Mouse (Mus musculus): ENCODE measurements around the gene Yy1. TPM values are rescaled to one million over a fixed set of nuclear protein-coding genes. Genes with fewer than 3 reads are reported as not detected.

The Yy1 gene
- 13.5 and 14.1 TPM in 2 replicates for polyA plus RNA-seq (2015; fragmentation: Nextera tagmentation; extraction: Ambion mirVana)

GRCm38 (mm10) chr12:108792546-108793452 is at the start of gene Yy1:
Gene Yy1, plus strand, starts transcription at chr12:108792973.
- H3K4me1 ChIP-seq (replicated peaks): peaks cover 42% of the 10 kb centered on the region
- ATAC-seq (ENCODE audit: low FRiP score): peak; percentile 92
- peak within 1 kb of the TSS; percentile 99 for H3K27ac ChIP-seq
- peak within 1 kb of the TSS; percentile 68 for H3K4me2 ChIP-seq
- WGBS: under 1% methylated on average over 86 of the region's 127 CpGs
- no peaks in the 10 kb centered on the region for H3K27me3 ChIP-seq
- peak within 1 kb of the TSS; percentile 99 for H3K4me3 ChIP-seq
- peak within 1 kb of the TSS; percentile 95 for H3K9ac ChIP-seq
- H3K36me3 ChIP-seq: no peaks in the 10 kb centered on the region
- H3K9me3 ChIP-seq: no peaks in the 10 kb centered on the region

GRCm38 (mm10) chr12:108745990-108746389 is 46.8 kb upstream of the Yy1 start:
- H3K4me2 ChIP-seq: no peak overlapping the region
- H3K9me3 ChIP-seq: no peaks in the 10 kb centered on the region
- no peaks in the 10 kb centered on the region for H3K27me3 ChIP-seq
- H3K4me1 ChIP-seq (replicated peaks): no peaks in the 10 kb centered on the region
- H3K9ac ChIP-seq: no peak overlapping the region
- ATAC-seq (ENCODE audit: low FRiP score): no peak
- no peaks in the 10 kb centered on the region for H3K36me3 ChIP-seq
- H3K27ac ChIP-seq: no peak overlapping the region
- H3K4me3 ChIP-seq: no peak overlapping the region

- no peak for ATAC-seq (ENCODE audit: low FRiP score)
These were observed 43.8 kb upstream of the Yy1 start for GRCm38 (mm10) chr12:108749019-108749418.

GRCm38 (mm10) chr12:108749454-108749853 is 43.3 kb upstream of the Yy1 start:
- H3K27ac ChIP-seq: no peak overlapping the region
- H3K9me3 ChIP-seq: no peaks in the 10 kb centered on the region
- H3K4me2 ChIP-seq: no peak overlapping the region
- H3K4me3 ChIP-seq: no peak overlapping the region
- no peak overlapping the region for H3K9ac ChIP-seq
- H3K27me3 ChIP-seq: 0 out of 2 replicates have a peak, but pooled peaks cover 3% of the 10 kb centered on the region
- H3K36me3 ChIP-seq: no peaks in the 10 kb centered on the region
- 89% methylated on average over 9 of the region's 9 CpGs for WGBS
- ATAC-seq (ENCODE audit: low FRiP score): no peak
- H3K4me1 ChIP-seq (replicated peaks): no peaks in the 10 kb centered on the region

More at GRCm38 (mm10) chr12:108749019-108749418, 43.8 kb upstream of the Yy1 start:
- no peaks in the 10 kb centered on the region for H3K36me3 ChIP-seq
- WGBS: 76% methylated on average over 6 of the region's 6 CpGs
- no peak overlapping the region for H3K4me3 ChIP-seq
- H3K9me3 ChIP-seq: no peaks in the 10 kb centered on the region
- H3K27ac ChIP-seq: no peak overlapping the region
- no peak overlapping the region for H3K9ac ChIP-seq
- H3K4me1 ChIP-seq (replicated peaks): no peaks in the 10 kb centered on the region
- 0 out of 2 replicates have a peak, but pooled peaks cover 3% of the 10 kb centered on the region for H3K27me3 ChIP-seq
- no peak overlapping the region for H3K4me2 ChIP-seq

GRCm38 (mm10) chr12:108750226-108750625 is 42.5 kb upstream of the Yy1 start:
- Histone ChIP-seq H3K27me3 (0 out of 2 replicates have a peak, but pooled peaks cover 3% of the 10 kb centered on the region), H3K4me3 (no peak overlapping the region), H3K36me3 (no peaks in the 10 kb centered on the region), H3K4me2 (no peak overlapping the region), H3K27ac (no peak overlapping the region), H3K4me1 (replicated peaks) (no peaks in the 10 kb centered on the region), H3K9ac (no peak overlapping the region), H3K9me3 (no peaks in the 10 kb centered on the region)
- no peak for ATAC-seq (ENCODE audit: low FRiP score)
- WGBS: 77% methylated on average over 3 of the region's 3 CpGs

DNA sequence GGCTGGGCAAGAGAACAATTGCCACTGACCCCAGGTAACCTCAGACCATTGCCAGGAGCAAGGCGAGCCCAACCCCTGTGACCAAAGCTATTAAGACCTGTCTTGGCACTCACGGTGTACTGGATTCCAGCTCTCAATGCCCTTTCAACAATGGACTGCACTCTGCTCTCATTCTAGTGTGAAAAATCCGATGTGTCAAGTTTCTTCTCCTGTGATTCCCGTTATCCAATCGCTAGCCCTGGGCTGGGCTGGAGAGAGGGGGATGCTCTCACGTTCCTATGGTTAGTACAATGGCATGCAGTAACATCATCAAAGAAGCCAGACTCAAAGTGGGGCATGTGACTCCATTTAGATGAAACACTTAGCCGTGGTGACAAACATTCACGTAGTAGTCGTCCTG is 41.0 kb upstream of the Yy1 start:
- 0 out of 2 replicates have a peak, but pooled peaks cover 3% of the 10 kb centered on the region for H3K27me3 ChIP-seq
- no peak overlapping the region for H3K9ac ChIP-seq
- H3K36me3 ChIP-seq: no peaks in the 10 kb centered on the region
- no peaks in the 10 kb centered on the region for H3K9me3 ChIP-seq
- no peak overlapping the region for H3K27ac ChIP-seq
- H3K4me3 ChIP-seq: no peak overlapping the region
- H3K4me1 ChIP-seq (replicated peaks): no peaks in the 10 kb centered on the region
- WGBS: 43% methylated on average over 9 of the region's 9 CpGs
- no peak for ATAC-seq (ENCODE audit: low FRiP score)
- no peak overlapping the region for H3K4me2 ChIP-seq

GRCm38 (mm10) chr12:108755141-108755540 is 37.6 kb upstream of the Yy1 start:
- Histone ChIP-seq H3K36me3 (no peaks in the 10 kb centered on the region), H3K9ac (no peak overlapping the region), H3K4me1 (replicated peaks) (peaks cover 8% of the 10 kb centered on the region), H3K27ac (no peak overlapping the region), H3K27me3 (0 out of 2 replicates have a peak, but pooled peaks cover 3% of the 10 kb centered on the region), H3K4me2 (no peak overlapping the region), H3K9me3 (no peaks in the 10 kb centered on the region), H3K4me3 (no peak overlapping the region)
- 86% methylated on average over 21 of the region's 21 CpGs for WGBS
- ATAC-seq (ENCODE audit: low FRiP score): no peak

GRCm38 (mm10) chr12:108756611-108757010 is 36.2 kb upstream of the Yy1 start:
- WGBS: 92% methylated on average over 10 of the region's 10 CpGs

GRCm38 (mm10) chr12:108757717-108758257 is 35.0 kb upstream of the Yy1 start:
- WGBS: under 1% methylated on average over 41 of the region's 41 CpGs
- peak overlapping the region; percentile 76 for H3K9ac ChIP-seq
- peak; percentile 96 for ATAC-seq (ENCODE audit: low FRiP score)

More at GRCm38 (mm10) chr12:108756611-108757010, 36.2 kb upstream of the Yy1 start:
- Histone ChIP-seq H3K9ac (no peak overlapping the region), H3K4me3 (no peak overlapping the region), H3K36me3 (no peaks in the 10 kb centered on the region), H3K4me2 (no peak overlapping the region), H3K9me3 (no peaks in the 10 kb centered on the region), H3K27me3 (0 out of 2 replicates have a peak, but pooled peaks cover 1% of the 10 kb centered on the region), H3K4me1 (replicated peaks) (peaks cover 8% of the 10 kb centered on the region), H3K27ac (no peak overlapping the region)
- no peak for ATAC-seq (ENCODE audit: low FRiP score)

GRCm38 (mm10) chr12:108758273-108758672 is 34.5 kb upstream of the Yy1 start:
- no peak; the same call in 1 of the 2 replicates for ATAC-seq (ENCODE audit: low FRiP score)

More at GRCm38 (mm10) chr12:108757717-108758257, 35.0 kb upstream of the Yy1 start:
- no peaks in the 10 kb centered on the region for H3K36me3 ChIP-seq
- H3K4me3 ChIP-seq: peak overlapping the region; percentile 60
- H3K4me2 ChIP-seq: peak overlapping the region; percentile 70
- H3K27me3 ChIP-seq: no peaks in the 10 kb centered on the region
- peak overlapping the region; percentile 44; the same call in 1 of the 2 replicates for H3K27ac ChIP-seq
- peaks cover 8% of the 10 kb centered on the region for H3K4me1 ChIP-seq (replicated peaks)
- H3K9me3 ChIP-seq: no peaks in the 10 kb centered on the region

GRCm38 (mm10) chr12:108758682-108759081 is 34.1 kb upstream of the Yy1 start:
- no peak for ATAC-seq (ENCODE audit: low FRiP score)
- WGBS: 89% methylated on average over 13 of the region's 13 CpGs
- no peak overlapping the region for H3K4me3 ChIP-seq

More at GRCm38 (mm10) chr12:108758273-108758672, 34.5 kb upstream of the Yy1 start:
- H3K4me1 ChIP-seq (replicated peaks): peaks cover 8% of the 10 kb centered on the region
- no peak overlapping the region for H3K9ac ChIP-seq
- H3K9me3 ChIP-seq: no peaks in the 10 kb centered on the region
- H3K4me3 ChIP-seq: peak overlapping the region; percentile 60
- peak overlapping the region; percentile 70 for H3K4me2 ChIP-seq
- H3K27ac ChIP-seq: peak overlapping the region; percentile 44; the same call in 1 of the 2 replicates
- 82% methylated on average over 8 of the region's 8 CpGs for WGBS
- no peaks in the 10 kb centered on the region for H3K27me3 ChIP-seq
- H3K36me3 ChIP-seq: no peaks in the 10 kb centered on the region

GRCm38 (mm10) chr12:108759266-108759665 is 33.5 kb upstream of the Yy1 start:
- Histone ChIP-seq H3K27ac (no peak overlapping the region), H3K36me3 (no peaks in the 10 kb centered on the region), H3K9me3 (no peaks in the 10 kb centered on the region), H3K9ac (no peak overlapping the region), H3K4me3 (no peak overlapping the region), H3K4me1 (replicated peaks) (peaks cover 8% of the 10 kb centered on the region), H3K4me2 (no peak overlapping the region), H3K27me3 (no peaks in the 10 kb centered on the region)
- WGBS: 79% methylated on average over 11 of the region's 11 CpGs
- ATAC-seq (ENCODE audit: low FRiP score): no peak

More at GRCm38 (mm10) chr12:108758682-108759081, 34.1 kb upstream of the Yy1 start:
- Histone ChIP-seq H3K36me3 (no peaks in the 10 kb centered on the region), H3K27ac (no peak overlapping the region), H3K9me3 (no peaks in the 10 kb centered on the region), H3K9ac (no peak overlapping the region), H3K4me2 (no peak overlapping the region), H3K4me1 (replicated peaks) (peaks cover 8% of the 10 kb centered on the region), H3K27me3 (no peaks in the 10 kb centered on the region)

All from hindbrain, embryonic 13.5 days (tissue).